Mouse (Mus musculus): ENCODE results near the gene Ttc27. TPM values are rescaled to one million over a fixed set of nuclear protein-coding genes. Genes with fewer than 3 reads are reported as not detected.

The Ttc27 gene
- total and polyA plus RNA-seq, 3 experiments: 55.2 to 59.9 TPM; not detected in 1

- Histone ChIP-seq H3K27me3 (ENCODE audit: control insufficient read depth in 1 of 2, insufficient read depth in 2 of 2, low read length in 2 of 2) (no peaks in the 10 kb centered on the region), H3K9me3 (replicated peaks; ENCODE audit: insufficient read depth, low read length) (no peaks in the 10 kb centered on the region), H3K9ac (ENCODE audit: control insufficient read depth, low read depth, low read length, poor library complexity, severe bottlenecking) (no peak overlapping the region), H3K4me1 (ENCODE audit: control insufficient read depth in 1 of 2, insufficient read depth in 2 of 2, low read length in 2 of 2) (no peaks in the 10 kb centered on the region), H3K4me3 (ENCODE audit: control insufficient read depth in 1 of 2, insufficient read depth in 1 of 2, low read depth in 2 of 2, low read length in 2 of 2) (no peak overlapping the region), H3K27ac (ENCODE audit: control insufficient read depth, low read depth, low read length) (no peak overlapping the region), H3K79me2 (ENCODE audit: control insufficient read depth, insufficient read depth, low read length, poor library complexity) (no peaks in the 10 kb centered on the region), H3K36me3 (ENCODE audit: control insufficient read depth in 1 of 2, insufficient read depth in 2 of 2, low read length in 2 of 2) (no peaks in the 10 kb centered on the region; a peak in 1 of 4 replicates)
- no peak for DNase-seq (ENCODE audit: low read depth, low spot score)
- no peak for TF ChIP-seq ZNF384 (IDR thresholded peaks at IDR 0.05; ENCODE audit: low read depth, low read length)
Observed at GRCm38 (mm10) chr17:74841721-74842120, 124.2 kb downstream of the Ttc27 start.

DNA sequence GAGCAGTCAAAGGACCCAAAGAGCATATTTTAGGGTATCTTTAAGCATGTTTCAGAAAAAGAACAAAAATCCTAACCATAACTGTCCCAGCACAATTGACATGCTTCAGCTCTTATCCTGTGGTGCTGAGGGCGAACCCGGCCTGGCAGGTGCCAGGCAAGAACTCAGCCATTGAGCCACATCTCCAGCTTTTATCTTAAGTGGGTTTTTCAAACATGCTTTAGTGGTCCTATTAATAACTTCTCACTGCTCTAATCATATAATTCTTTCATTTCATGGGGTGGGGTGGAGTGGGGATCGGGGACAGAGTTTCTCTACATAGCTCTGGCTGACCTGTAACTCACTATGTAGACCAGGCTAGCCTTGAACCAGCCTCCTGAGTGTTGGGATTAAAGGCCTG is 125.1 kb downstream of the Ttc27 start:
- H3K4me1 ChIP-seq (ENCODE audit: control insufficient read depth in 1 of 2, insufficient read depth in 2 of 2, low read length in 2 of 2): no peaks in the 10 kb centered on the region
- H3K27me3 ChIP-seq (ENCODE audit: control insufficient read depth in 1 of 2, insufficient read depth in 2 of 2, low read length in 2 of 2): no peaks in the 10 kb centered on the region
- no peak for TF ChIP-seq MAZ (IDR thresholded peaks at IDR 0.05; ENCODE audit: low read depth, low read length)
- TF ChIP-seq CHD2 (IDR thresholded peaks at IDR 0.05; ENCODE audit: low read length): no peak
- TF ChIP-seq POLR2AphosphoS2 (IDR thresholded peaks at IDR 0.05; ENCODE audit: low read length): no peak
- no peak overlapping the region for H3K27ac ChIP-seq (ENCODE audit: control insufficient read depth, low read depth, low read length)
- H3K79me2 ChIP-seq (ENCODE audit: control insufficient read depth, insufficient read depth, low read length, poor library complexity): no peaks in the 10 kb centered on the region
- no peaks in the 10 kb centered on the region; a peak in 1 of 4 replicates for H3K36me3 ChIP-seq (ENCODE audit: control insufficient read depth in 1 of 2, insufficient read depth in 2 of 2, low read length in 2 of 2)
- no peaks in the 10 kb centered on the region for H3K9me3 ChIP-seq (replicated peaks; ENCODE audit: insufficient read depth, low read length)
- H3K9ac ChIP-seq (ENCODE audit: control insufficient read depth, low read depth, low read length, poor library complexity, severe bottlenecking): no peak overlapping the region
- H3K4me3 ChIP-seq (ENCODE audit: control insufficient read depth in 1 of 2, insufficient read depth in 1 of 2, low read depth in 2 of 2, low read length in 2 of 2): no peak overlapping the region
- DNase-seq (ENCODE audit: low read depth, low spot score): no peak

GRCm38 (mm10) chr17:74843486-74843885 is 126.0 kb downstream of the Ttc27 start:
- H3K27me3 ChIP-seq (ENCODE audit: control insufficient read depth in 1 of 2, insufficient read depth in 2 of 2, low read length in 2 of 2): no peaks in the 10 kb centered on the region
- no peaks in the 10 kb centered on the region; a peak in 1 of 4 replicates for H3K36me3 ChIP-seq (ENCODE audit: control insufficient read depth in 1 of 2, insufficient read depth in 2 of 2, low read length in 2 of 2)
- no peaks in the 10 kb centered on the region for H3K79me2 ChIP-seq (ENCODE audit: control insufficient read depth, insufficient read depth, low read length, poor library complexity)
- no peaks in the 10 kb centered on the region for H3K9me3 ChIP-seq (replicated peaks; ENCODE audit: insufficient read depth, low read length)
- no peaks in the 10 kb centered on the region for H3K4me1 ChIP-seq (ENCODE audit: control insufficient read depth in 1 of 2, insufficient read depth in 2 of 2, low read length in 2 of 2)
- H3K9ac ChIP-seq (ENCODE audit: control insufficient read depth, low read depth, low read length, poor library complexity, severe bottlenecking): no peak overlapping the region
- no peak for DNase-seq (ENCODE audit: low read depth, low spot score)
- no peak overlapping the region for H3K4me3 ChIP-seq (ENCODE audit: control insufficient read depth in 1 of 2, insufficient read depth in 1 of 2, low read depth in 2 of 2, low read length in 2 of 2)
- peak; percentile 64; the same call in 1 of the 2 replicates for TF ChIP-seq ZKSCAN1 (IDR thresholded peaks at IDR 0.05; ENCODE audit: low read depth, low read length)
- TF ChIP-seq MAX (IDR thresholded peaks at IDR 0.05; ENCODE audit: low read length): no peak
- H3K27ac ChIP-seq (ENCODE audit: control insufficient read depth, low read depth, low read length): no peak overlapping the region

DNA sequence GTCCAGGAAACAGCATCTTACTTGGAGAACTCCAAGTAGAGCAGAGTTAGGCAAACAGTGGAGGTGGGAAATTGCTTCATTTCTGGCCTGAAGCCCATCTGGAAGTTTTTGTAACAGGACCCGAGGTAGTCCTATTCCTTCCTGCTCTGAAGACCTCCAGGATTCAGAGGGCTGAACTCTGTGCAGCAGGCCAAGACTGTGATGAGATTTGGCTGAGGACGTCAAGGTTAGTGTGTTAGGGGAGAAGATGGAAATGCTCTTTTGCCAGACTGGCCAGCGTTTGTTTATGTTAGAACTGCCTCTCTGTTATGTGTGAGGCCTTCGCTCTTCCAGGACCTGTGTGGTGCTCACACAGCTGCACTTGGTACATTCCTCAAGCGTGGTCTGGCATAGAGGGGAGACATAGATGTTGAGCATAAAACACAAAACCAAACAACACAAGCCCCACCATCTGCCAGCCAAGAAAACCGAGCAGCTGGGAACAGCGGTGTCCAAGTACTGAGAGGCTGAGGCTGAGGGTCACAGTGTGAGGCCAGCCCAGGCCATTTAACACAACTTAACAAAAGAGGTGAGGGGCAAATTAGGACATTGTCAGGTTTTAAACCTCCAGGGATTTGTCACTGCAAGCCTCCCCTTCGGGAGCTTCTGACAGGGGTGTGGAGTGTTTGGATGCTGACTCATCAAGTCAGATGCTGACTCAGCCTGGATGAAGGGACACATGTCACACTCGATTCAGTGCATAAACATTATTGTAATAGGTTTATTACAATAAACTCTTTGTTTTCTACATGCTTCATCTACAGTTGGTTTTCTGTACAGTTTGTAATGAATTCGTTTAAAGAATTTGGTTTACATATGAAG is 128.7 kb downstream of the Ttc27 start:
- no peaks in the 10 kb centered on the region; a peak in 2 of 4 replicates for H3K36me3 ChIP-seq (ENCODE audit: control insufficient read depth in 1 of 2, insufficient read depth in 2 of 2, low read length in 2 of 2)
- H3K27ac ChIP-seq (ENCODE audit: control insufficient read depth, low read depth, low read length): no peak overlapping the region
- no peaks in the 10 kb centered on the region for H3K9me3 ChIP-seq (replicated peaks; ENCODE audit: insufficient read depth, low read length)
- H3K27me3 ChIP-seq (ENCODE audit: control insufficient read depth in 1 of 2, insufficient read depth in 2 of 2, low read length in 2 of 2): no peaks in the 10 kb centered on the region
- TF ChIP-seq MAFK (IDR thresholded peaks at IDR 0.05; ENCODE audit: borderline replicate concordance, low read depth, low read length) (0 out of 2 replicates have a peak, but pooled peaks have one; percentile 47), ZKSCAN1 (IDR thresholded peaks at IDR 0.05; ENCODE audit: low read depth, low read length) (no peak)
- H3K79me2 ChIP-seq (ENCODE audit: control insufficient read depth, insufficient read depth, low read length, poor library complexity): no peaks in the 10 kb centered on the region
- no peaks in the 10 kb centered on the region for H3K4me1 ChIP-seq (ENCODE audit: control insufficient read depth in 1 of 2, insufficient read depth in 2 of 2, low read length in 2 of 2)
- DNase-seq (ENCODE audit: low read depth, low spot score): peak; percentile 23
- H3K4me3 ChIP-seq (ENCODE audit: control insufficient read depth in 1 of 2, insufficient read depth in 1 of 2, low read depth in 2 of 2, low read length in 2 of 2): no peak overlapping the region
- H3K9ac ChIP-seq (ENCODE audit: control insufficient read depth, low read depth, low read length, poor library complexity, severe bottlenecking): no peak overlapping the region
